Mouse (Mus musculus): ENCODE data around the gene Themis. TPM values are rescaled to one million over a fixed set of nuclear protein-coding genes. Genes with fewer than 3 reads are reported as not detected.

Themis gene
- polyA plus RNA-seq (2016; fragmentation: Nextera tagmentation; extraction: Ambion mirVana), result not detected in 2 replicates

- WGBS, result 56% methylated on average over 5 of the region's 5 CpGs
- H3K4me1 ChIP-seq (replicated peaks), result 0 out of 2 replicates have a peak, but pooled peaks cover 11% of the 10 kb centered on the region
- no peak for DNase-seq (ENCODE audit: low spot score)
Measured at GRCm38 (mm10) chr10:28668261-28668660, at the start of gene Themis. Gene Themis (plus strand): TSS chr10:28668360.

GRCm38 (mm10) chr10:28619415-28619814 lies 48.7 kb upstream of the Themis start:
- 87% methylated on average over 1 of the region's 1 CpGs for WGBS
- Histone ChIP-seq H3K9me3 (no peaks in the 10 kb centered on the region), H3K27ac (no peak overlapping the region)

More at GRCm38 (mm10) chr10:28668261-28668660, at the start of gene Themis:
- Histone ChIP-seq H3K36me3 (no peaks in the 10 kb centered on the region), H3K27me3 (ENCODE audit: insufficient read depth, poor library complexity, severe bottlenecking) (no peaks in the 10 kb centered on the region), H3K4me3 (no peak within 1 kb of the TSS), H3K27ac (no peak within 1 kb of the TSS), H3K9me3 (no peaks in the 10 kb centered on the region)

DNA sequence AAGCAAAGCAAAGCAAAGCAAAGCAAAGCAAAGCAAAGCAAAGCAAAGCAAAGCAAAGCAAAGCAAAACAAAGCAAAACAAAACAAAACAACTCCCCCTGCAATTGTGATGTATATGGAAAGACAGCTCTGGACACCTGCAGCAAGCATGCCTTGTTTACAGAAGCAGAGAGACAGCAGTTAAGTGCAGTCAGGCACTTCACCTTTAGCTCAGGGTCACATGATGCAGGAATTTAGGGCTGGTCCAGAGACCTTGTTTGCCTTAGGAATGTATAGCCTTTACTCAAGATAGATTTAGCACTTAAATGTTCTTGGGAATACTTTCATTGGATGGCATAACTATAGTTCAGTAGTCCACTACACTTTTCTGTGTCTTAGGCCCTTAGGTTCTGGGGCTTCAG lies 32.1 kb upstream of the Themis start:
- Histone ChIP-seq H3K27ac (no peak overlapping the region), H3K9me3 (no peaks in the 10 kb centered on the region), H3K36me3 (no peaks in the 10 kb centered on the region), H3K4me3 (no peak overlapping the region), H3K27me3 (ENCODE audit: insufficient read depth, poor library complexity, severe bottlenecking) (no peaks in the 10 kb centered on the region), H3K4me1 (replicated peaks) (no peaks in the 10 kb centered on the region)
- no peak for DNase-seq (ENCODE audit: low spot score)

More at GRCm38 (mm10) chr10:28619415-28619814, 48.7 kb upstream of the Themis start:
- no peaks in the 10 kb centered on the region for H3K27me3 ChIP-seq (ENCODE audit: insufficient read depth, poor library complexity, severe bottlenecking)
- H3K4me1 ChIP-seq (replicated peaks), result no peaks in the 10 kb centered on the region
- no peak overlapping the region for H3K4me3 ChIP-seq
- no peaks in the 10 kb centered on the region for H3K36me3 ChIP-seq
- DNase-seq (ENCODE audit: low spot score), result no peak

GRCm38 (mm10) chr10:28641887-28642286 lies 26.3 kb upstream of the Themis start:
- no peak for DNase-seq (ENCODE audit: low spot score)
- Histone ChIP-seq H3K4me1 (replicated peaks) (no peaks in the 10 kb centered on the region), H3K27ac (no peak overlapping the region), H3K4me3 (no peak overlapping the region), H3K9me3 (no peaks in the 10 kb centered on the region), H3K27me3 (ENCODE audit: insufficient read depth, poor library complexity, severe bottlenecking) (no peaks in the 10 kb centered on the region), H3K36me3 (no peaks in the 10 kb centered on the region)
- 95% methylated on average over 2 of the region's 2 CpGs for WGBS

DNA sequence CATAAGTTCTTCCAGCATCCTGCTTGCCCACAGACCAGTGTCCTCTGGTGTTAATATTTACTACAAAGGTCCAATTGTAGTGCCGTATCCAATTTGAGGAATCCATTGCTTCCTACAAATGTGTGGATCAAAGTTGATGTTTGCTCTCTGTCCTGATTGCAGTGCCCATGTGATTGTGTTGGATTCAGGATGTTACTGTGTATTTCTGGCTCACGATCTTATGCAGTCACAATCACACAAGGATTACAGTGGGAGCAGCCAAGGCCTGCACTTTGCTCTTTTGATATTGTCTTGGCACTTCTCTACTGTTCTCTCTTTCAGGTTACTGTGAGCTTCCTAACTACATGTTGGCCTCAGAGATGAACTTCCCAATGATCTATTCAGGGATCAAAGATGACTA lies 20.3 kb upstream of the Themis start:
- no peaks in the 10 kb centered on the region for H3K4me1 ChIP-seq (replicated peaks)
- no peaks in the 10 kb centered on the region for H3K9me3 ChIP-seq
- H3K4me3 ChIP-seq, result no peak overlapping the region
- DNase-seq (ENCODE audit: low spot score), result no peak
- no peaks in the 10 kb centered on the region for H3K27me3 ChIP-seq (ENCODE audit: insufficient read depth, poor library complexity, severe bottlenecking)
- 86% methylated on average over 2 of the region's 2 CpGs for WGBS
- H3K36me3 ChIP-seq, result no peaks in the 10 kb centered on the region
- no peak overlapping the region for H3K27ac ChIP-seq

GRCm38 (mm10) chr10:28649109-28649899 lies 18.9 kb upstream of the Themis start:
- no peak for DNase-seq (ENCODE audit: low spot score)
- no peaks in the 10 kb centered on the region for H3K4me1 ChIP-seq (replicated peaks)
- no peak overlapping the region for H3K27ac ChIP-seq
- no peaks in the 10 kb centered on the region for H3K27me3 ChIP-seq (ENCODE audit: insufficient read depth, poor library complexity, severe bottlenecking)
- H3K4me3 ChIP-seq, result no peak overlapping the region
- no peaks in the 10 kb centered on the region for H3K36me3 ChIP-seq
- no peaks in the 10 kb centered on the region for H3K9me3 ChIP-seq
- WGBS, result 75% methylated on average over 6 of the region's 6 CpGs

DNA sequence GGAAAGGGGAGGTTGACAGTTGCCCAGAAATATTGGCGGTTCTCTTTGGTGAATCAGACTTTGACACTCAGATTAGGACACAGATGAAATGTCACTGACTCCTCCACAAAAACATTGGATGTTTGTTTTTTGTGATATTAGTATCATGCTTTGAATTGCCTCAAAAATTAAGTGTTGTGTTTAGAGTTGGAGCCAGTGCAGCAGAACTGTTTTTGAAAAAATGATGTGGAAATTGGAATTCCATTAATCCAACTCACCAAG lies 18.3 kb upstream of the Themis start:
- Histone ChIP-seq H3K9me3 (no peaks in the 10 kb centered on the region), H3K4me1 (replicated peaks) (no peaks in the 10 kb centered on the region), H3K4me3 (no peak overlapping the region), H3K27ac (no peak overlapping the region), H3K27me3 (ENCODE audit: insufficient read depth, poor library complexity, severe bottlenecking) (no peaks in the 10 kb centered on the region), H3K36me3 (no peaks in the 10 kb centered on the region)
- DNase-seq (ENCODE audit: low spot score), result no peak
- whole genome bisulfite sequencing, result 22% methylated on average over 1 of the region's 1 CpGs

- no peaks in the 10 kb centered on the region for H3K9me3 ChIP-seq
- WGBS, result 94% methylated on average over 2 of the region's 2 CpGs
- H3K27ac ChIP-seq, result no peak overlapping the region
- no peaks in the 10 kb centered on the region for H3K27me3 ChIP-seq (ENCODE audit: insufficient read depth, poor library complexity, severe bottlenecking)
- no peak for DNase-seq (ENCODE audit: low spot score)
- H3K36me3 ChIP-seq, result no peaks in the 10 kb centered on the region
- no peaks in the 10 kb centered on the region for H3K4me1 ChIP-seq (replicated peaks)
- H3K4me3 ChIP-seq, result no peak overlapping the region
Measured at GRCm38 (mm10) chr10:28651910-28652309, 16.2 kb upstream of the Themis start.

DNA sequence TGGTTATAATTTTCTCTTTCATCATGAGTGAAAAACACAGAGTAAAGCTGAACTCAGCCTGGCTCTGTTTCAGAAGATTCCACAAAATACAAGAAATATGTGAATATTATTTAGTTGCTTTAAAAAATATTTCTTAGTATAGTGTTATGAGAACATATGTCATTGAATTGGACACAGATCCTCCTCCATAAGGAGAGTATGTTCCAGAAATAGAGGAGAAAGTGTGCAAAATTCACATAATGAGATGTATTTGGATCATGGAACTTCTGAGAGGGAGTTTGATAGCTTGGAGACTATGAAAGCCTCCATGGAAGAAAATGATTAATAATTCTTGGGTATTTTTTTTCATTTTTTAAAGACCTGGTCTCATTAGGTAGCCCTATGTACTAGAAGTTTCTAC lies 13.4 kb upstream of the Themis start:
- Histone ChIP-seq H3K27ac (no peak overlapping the region), H3K36me3 (no peaks in the 10 kb centered on the region), H3K27me3 (ENCODE audit: insufficient read depth, poor library complexity, severe bottlenecking) (no peaks in the 10 kb centered on the region), H3K4me1 (replicated peaks) (no peaks in the 10 kb centered on the region), H3K9me3 (no peaks in the 10 kb centered on the region), H3K4me3 (no peak overlapping the region)
- no peak for DNase-seq (ENCODE audit: low spot score)

GRCm38 (mm10) chr10:28665141-28665540 lies 3.0 kb upstream of the Themis start:
- Histone ChIP-seq H3K36me3 (no peaks in the 10 kb centered on the region), H3K9me3 (no peaks in the 10 kb centered on the region), H3K27ac (no peak overlapping the region), H3K4me3 (no peak overlapping the region), H3K27me3 (ENCODE audit: insufficient read depth, poor library complexity, severe bottlenecking) (no peaks in the 10 kb centered on the region), H3K4me1 (replicated peaks) (0 out of 2 replicates have a peak, but pooled peaks cover 11% of the 10 kb centered on the region)
- DNase-seq (ENCODE audit: low spot score), result no peak
- WGBS, result 52% methylated on average over 6 of the region's 6 CpGs

GRCm38 (mm10) chr10:28673931-28674330 lies 5.8 kb downstream of the Themis start:
- Histone ChIP-seq H3K27me3 (ENCODE audit: insufficient read depth, poor library complexity, severe bottlenecking) (no peaks in the 10 kb centered on the region), H3K36me3 (no peaks in the 10 kb centered on the region), H3K4me3 (no peak overlapping the region), H3K4me1 (replicated peaks) (no peaks in the 10 kb centered on the region), H3K27ac (no peak overlapping the region), H3K9me3 (no peaks in the 10 kb centered on the region)
- 86% methylated on average over 3 of the region's 3 CpGs for WGBS
- no peak for DNase-seq (ENCODE audit: low spot score)

GRCm38 (mm10) chr10:28675337-28675736 lies 7.2 kb downstream of the Themis start:
- no peak for DNase-seq (ENCODE audit: low spot score)

GRCm38 (mm10) chr10:28694981-28695380 lies 26.8 kb downstream of the Themis start:
- H3K27ac ChIP-seq, result no peak overlapping the region
- no peaks in the 10 kb centered on the region for H3K36me3 ChIP-seq
- H3K27me3 ChIP-seq (ENCODE audit: insufficient read depth, poor library complexity, severe bottlenecking), result no peaks in the 10 kb centered on the region
- no peaks in the 10 kb centered on the region for H3K9me3 ChIP-seq
- H3K4me1 ChIP-seq (replicated peaks), result no peaks in the 10 kb centered on the region
- H3K4me3 ChIP-seq, result no peak overlapping the region
- WGBS, result 89% methylated on average over 6 of the region's 6 CpGs
- DNase-seq (ENCODE audit: low spot score), result no peak

More at GRCm38 (mm10) chr10:28675337-28675736, 7.2 kb downstream of the Themis start:
- H3K4me3 ChIP-seq, result no peak overlapping the region
- WGBS, result 88% methylated on average over 2 of the region's 2 CpGs
- no peaks in the 10 kb centered on the region for H3K36me3 ChIP-seq
- H3K9me3 ChIP-seq, result no peaks in the 10 kb centered on the region
- no peak overlapping the region for H3K27ac ChIP-seq
- no peaks in the 10 kb centered on the region for H3K4me1 ChIP-seq (replicated peaks)
- no peaks in the 10 kb centered on the region for H3K27me3 ChIP-seq (ENCODE audit: insufficient read depth, poor library complexity, severe bottlenecking)

GRCm38 (mm10) chr10:28696032-28696431 lies 27.9 kb downstream of the Themis start:
- Histone ChIP-seq H3K36me3 (no peaks in the 10 kb centered on the region), H3K9me3 (no peaks in the 10 kb centered on the region), H3K4me3 (no peak overlapping the region), H3K4me1 (replicated peaks) (no peaks in the 10 kb centered on the region), H3K27me3 (ENCODE audit: insufficient read depth, poor library complexity, severe bottlenecking) (no peaks in the 10 kb centered on the region), H3K27ac (no peak overlapping the region)
- 88% methylated on average over 1 of the region's 1 CpGs for WGBS
- no peak for DNase-seq (ENCODE audit: low spot score)
